Mouse (Mus musculus): ENCODE data around the gene Paqr8. TPM values are rescaled to one million over a fixed set of nuclear protein-coding genes. Genes with fewer than 3 reads are reported as not detected.

Gene Paqr8
- total and polyA plus RNA-seq, 2 experiments from 2014 or later, result 25.8 to 55.9 TPM

GRCm38 (mm10) chr1:20889677-20890403 is 566 bp upstream of the Paqr8 start:
- H3K27ac ChIP-seq (ENCODE audit: low read depth, low read length), result peak overlapping the region; percentile 83
- peak overlapping the region; percentile 83 for H3K4me3 ChIP-seq (ENCODE audit: low read depth, low read length)
- DNase-seq, result no peak
- no peak for TF ChIP-seq CTCF (IDR thresholded peaks at IDR 0.05; ENCODE audit: low read depth)
- H3K27me3 ChIP-seq (ENCODE audit: insufficient read depth, low read length), result no peaks in the 10 kb centered on the region
- no peaks in the 10 kb centered on the region for H3K9me3 ChIP-seq (ENCODE audit: low read length)
- peak; percentile 9 for ATAC-seq
- 18% methylated on average over 16 of the region's 16 CpGs for WGBS
- H3K36me3 ChIP-seq (ENCODE audit: insufficient read depth), result no peaks in the 10 kb centered on the region
- peak overlapping the region; percentile 78 for H3K9ac ChIP-seq
- peaks cover 9% of the 10 kb centered on the region for H3K4me1 ChIP-seq (ENCODE audit: insufficient read depth)
- H3K4me2 ChIP-seq (ENCODE audit: low read depth), result peak overlapping the region; percentile 81

- Histone ChIP-seq H3K9me3 (ENCODE audit: low read length) (no peaks in the 10 kb centered on the region), H3K4me2 (ENCODE audit: low read depth) (peak overlapping the region; percentile 81), H3K9ac (peak overlapping the region; percentile 78), H3K36me3 (ENCODE audit: insufficient read depth) (no peaks in the 10 kb centered on the region), H3K4me3 (ENCODE audit: low read depth, low read length) (peak overlapping the region; percentile 83), H3K27ac (ENCODE audit: low read depth, low read length) (peak overlapping the region; percentile 83), H3K27me3 (ENCODE audit: insufficient read depth, low read length) (no peaks in the 10 kb centered on the region), H3K4me1 (ENCODE audit: insufficient read depth) (peaks cover 9% of the 10 kb centered on the region)
- peak; percentile 87 for ATAC-seq
- DNase-seq, result peak; percentile 76
- peak; percentile 67 for TF ChIP-seq CTCF (IDR thresholded peaks at IDR 0.05; ENCODE audit: low read depth)
- WGBS, result under 1% methylated on average over 20 of the region's 20 CpGs
Measured at GRCm38 (mm10) chr1:20890941-20891399, 564 bp downstream of the Paqr8 start.

GRCm38 (mm10) chr1:20893059-20893458 is 2.7 kb downstream of the Paqr8 start:
- peak overlapping the region; percentile 81 for H3K4me2 ChIP-seq (ENCODE audit: low read depth)
- no peaks in the 10 kb centered on the region for H3K9me3 ChIP-seq (ENCODE audit: low read length)
- no peak overlapping the region for H3K9ac ChIP-seq
- 58% methylated on average over 5 of the region's 5 CpGs for WGBS
- DNase-seq, result no peak
- TF ChIP-seq CTCF (IDR thresholded peaks at IDR 0.05; ENCODE audit: low read depth), result no peak
- ATAC-seq, result no peak
- H3K4me3 ChIP-seq (ENCODE audit: low read depth, low read length), result no peak overlapping the region
- H3K27ac ChIP-seq (ENCODE audit: low read depth, low read length), result no peak overlapping the region
- H3K27me3 ChIP-seq (ENCODE audit: insufficient read depth, low read length), result no peaks in the 10 kb centered on the region
- H3K36me3 ChIP-seq (ENCODE audit: insufficient read depth), result no peaks in the 10 kb centered on the region
- peaks cover 9% of the 10 kb centered on the region for H3K4me1 ChIP-seq (ENCODE audit: insufficient read depth)

GRCm38 (mm10) chr1:20898391-20898790 is 8.0 kb downstream of the Paqr8 start:
- ATAC-seq, result no peak
- no peak overlapping the region for H3K4me2 ChIP-seq (ENCODE audit: low read depth)
- H3K4me3 ChIP-seq (ENCODE audit: low read depth, low read length), result no peak overlapping the region
- DNase-seq, result no peak
- no peaks in the 10 kb centered on the region for H3K27me3 ChIP-seq (ENCODE audit: insufficient read depth, low read length)
- H3K9me3 ChIP-seq (ENCODE audit: low read length), result no peaks in the 10 kb centered on the region
- WGBS, result 66% methylated on average over 9 of the region's 9 CpGs
- no peak overlapping the region for H3K9ac ChIP-seq
- no peak for TF ChIP-seq CTCF (IDR thresholded peaks at IDR 0.05; ENCODE audit: low read depth)
- H3K36me3 ChIP-seq (ENCODE audit: insufficient read depth), result no peaks in the 10 kb centered on the region
- H3K4me1 ChIP-seq (ENCODE audit: insufficient read depth), result 0 out of 2 replicates have a peak, but pooled peaks cover 2% of the 10 kb centered on the region
- H3K27ac ChIP-seq (ENCODE audit: low read depth, low read length), result no peak overlapping the region

- Histone ChIP-seq H3K9me3 (ENCODE audit: low read length) (no peaks in the 10 kb centered on the region), H3K27me3 (ENCODE audit: insufficient read depth, low read length) (no peaks in the 10 kb centered on the region), H3K4me3 (ENCODE audit: low read depth, low read length) (no peak overlapping the region), H3K36me3 (ENCODE audit: insufficient read depth) (no peaks in the 10 kb centered on the region), H3K9ac (no peak overlapping the region), H3K4me1 (ENCODE audit: insufficient read depth) (no peaks in the 10 kb centered on the region), H3K27ac (ENCODE audit: low read depth, low read length) (no peak overlapping the region), H3K4me2 (ENCODE audit: low read depth) (no peak overlapping the region)
- TF ChIP-seq CTCF (IDR thresholded peaks at IDR 0.05; ENCODE audit: low read depth), result no peak
- ATAC-seq (no peak), DNase-seq (no peak)
- 49% methylated on average over 4 of the region's 4 CpGs for WGBS
Measured at GRCm38 (mm10) chr1:20900336-20900735, 9.9 kb downstream of the Paqr8 start.

- DNase-seq, result peak; percentile 69
- Histone ChIP-seq H3K27me3 (ENCODE audit: insufficient read depth, low read length) (no peaks in the 10 kb centered on the region), H3K9ac (no peak overlapping the region), H3K4me2 (ENCODE audit: low read depth) (no peak overlapping the region), H3K27ac (ENCODE audit: low read depth, low read length) (peak overlapping the region; percentile 76), H3K36me3 (ENCODE audit: insufficient read depth) (no peaks in the 10 kb centered on the region), H3K9me3 (ENCODE audit: low read length) (no peaks in the 10 kb centered on the region), H3K4me3 (ENCODE audit: low read depth, low read length) (no peak overlapping the region), H3K4me1 (ENCODE audit: insufficient read depth) (no peaks in the 10 kb centered on the region)
- ATAC-seq, result peak; percentile 90
- TF ChIP-seq CTCF (IDR thresholded peaks at IDR 0.05; ENCODE audit: low read depth), result no peak
- WGBS, result 22% methylated on average over 8 of the region's 8 CpGs
Measured at GRCm38 (mm10) chr1:20905501-20906127, 15.2 kb downstream of the Paqr8 start.

GRCm38 (mm10) chr1:20906128-20906515 is 15.7 kb downstream of the Paqr8 start:
- Histone ChIP-seq H3K9me3 (ENCODE audit: low read length) (no peaks in the 10 kb centered on the region), H3K4me1 (ENCODE audit: insufficient read depth) (no peaks in the 10 kb centered on the region), H3K4me2 (ENCODE audit: low read depth) (no peak overlapping the region), H3K36me3 (ENCODE audit: insufficient read depth) (no peaks in the 10 kb centered on the region), H3K4me3 (ENCODE audit: low read depth, low read length) (no peak overlapping the region), H3K27ac (ENCODE audit: low read depth, low read length) (peak overlapping the region; percentile 76), H3K9ac (no peak overlapping the region), H3K27me3 (ENCODE audit: insufficient read depth, low read length) (no peaks in the 10 kb centered on the region)
- ATAC-seq (peak; percentile 73), DNase-seq (peak; percentile 67)
- 49% methylated on average over 9 of the region's 9 CpGs for WGBS
- TF ChIP-seq CTCF (IDR thresholded peaks at IDR 0.05; ENCODE audit: low read depth), result no peak
